Mouse (Mus musculus): ENCODE results near the gene Itga9. TPM values are rescaled to one million over a fixed set of nuclear protein-coding genes. Genes with fewer than 3 reads are reported as not detected.

Gene Itga9
- polyA plus RNA-seq, 1 experiment from 2014 or later, result 12.6 TPM

GRCm38 (mm10) chr9:118887734-118888133 is 281.2 kb downstream of the Itga9 start:
- Histone ChIP-seq H3K4me3 (replicated peaks) (no peak overlapping the region), H3K4me2 (no peak overlapping the region), H3K27me3 (no peaks in the 10 kb centered on the region), H3K9ac (replicated peaks) (no peak overlapping the region), H3K36me3 (peaks cover 10% of the 10 kb centered on the region; the same call in 1 of the 2 replicates), H3K4me1 (replicated peaks) (peaks cover 31% of the 10 kb centered on the region), H3K27ac (no peak overlapping the region), H3K9me3 (no peaks in the 10 kb centered on the region)
- WGBS, result 93% methylated on average over 8 of the region's 8 CpGs
- ATAC-seq (ENCODE audit: insufficient number of reproducible peaks, insufficient read depth, low FRiP score, low TSS enrichment, low read depth), result no peak

- H3K9ac ChIP-seq (replicated peaks), result no peak overlapping the region
- WGBS, result 81% methylated on average over 4 of the region's 4 CpGs
These were observed 283.7 kb downstream of the Itga9 start for GRCm38 (mm10) chr9:118890149-118890548.

GRCm38 (mm10) chr9:118890645-118891044 is 284.2 kb downstream of the Itga9 start:
- H3K27ac ChIP-seq, result peak overlapping the region; percentile 82; the same call in 1 of the 2 replicates
- 19% methylated on average over 2 of the region's 2 CpGs for WGBS
- no peaks in the 10 kb centered on the region for H3K27me3 ChIP-seq
- H3K36me3 ChIP-seq, result peaks cover 10% of the 10 kb centered on the region; the same call in 1 of the 2 replicates
- peaks cover 31% of the 10 kb centered on the region for H3K4me1 ChIP-seq (replicated peaks)
- H3K4me2 ChIP-seq, result no peak overlapping the region
- H3K4me3 ChIP-seq (replicated peaks), result no peak overlapping the region
- no peaks in the 10 kb centered on the region for H3K9me3 ChIP-seq
- H3K9ac ChIP-seq (replicated peaks), result no peak overlapping the region
- no peak for ATAC-seq (ENCODE audit: insufficient number of reproducible peaks, insufficient read depth, low FRiP score, low TSS enrichment, low read depth)

More at GRCm38 (mm10) chr9:118890149-118890548, 283.7 kb downstream of the Itga9 start:
- H3K4me3 ChIP-seq (replicated peaks), result no peak overlapping the region
- H3K36me3 ChIP-seq, result peaks cover 12% of the 10 kb centered on the region; the same call in 1 of the 2 replicates
- no peaks in the 10 kb centered on the region for H3K27me3 ChIP-seq
- H3K4me1 ChIP-seq (replicated peaks), result peaks cover 31% of the 10 kb centered on the region
- H3K4me2 ChIP-seq, result no peak overlapping the region
- H3K27ac ChIP-seq, result peak overlapping the region; percentile 68
- ATAC-seq (ENCODE audit: insufficient number of reproducible peaks, insufficient read depth, low FRiP score, low TSS enrichment, low read depth), result no peak
- H3K9me3 ChIP-seq, result no peaks in the 10 kb centered on the region

GRCm38 (mm10) chr9:118891068-118891467 is 284.6 kb downstream of the Itga9 start:
- peaks cover 10% of the 10 kb centered on the region; the same call in 1 of the 2 replicates for H3K36me3 ChIP-seq
- H3K4me1 ChIP-seq (replicated peaks), result peaks cover 31% of the 10 kb centered on the region
- H3K4me3 ChIP-seq (replicated peaks), result no peak overlapping the region
- H3K27ac ChIP-seq, result peak overlapping the region; percentile 82
- H3K9ac ChIP-seq (replicated peaks), result no peak overlapping the region
- 73% methylated on average over 6 of the region's 6 CpGs for WGBS
- no peak overlapping the region for H3K4me2 ChIP-seq
- H3K27me3 ChIP-seq, result no peaks in the 10 kb centered on the region
- no peak for ATAC-seq (ENCODE audit: insufficient number of reproducible peaks, insufficient read depth, low FRiP score, low TSS enrichment, low read depth)
- H3K9me3 ChIP-seq, result no peaks in the 10 kb centered on the region

GRCm38 (mm10) chr9:118891593-118891992 is 285.1 kb downstream of the Itga9 start:
- H3K36me3 ChIP-seq, result peaks cover 10% of the 10 kb centered on the region; the same call in 1 of the 2 replicates
- no peak for ATAC-seq (ENCODE audit: insufficient number of reproducible peaks, insufficient read depth, low FRiP score, low TSS enrichment, low read depth)
- H3K27me3 ChIP-seq, result no peaks in the 10 kb centered on the region
- H3K4me2 ChIP-seq, result peak overlapping the region; percentile 27; the same call in 1 of the 2 replicates
- no peak overlapping the region for H3K4me3 ChIP-seq (replicated peaks)
- peaks cover 31% of the 10 kb centered on the region for H3K4me1 ChIP-seq (replicated peaks)
- H3K27ac ChIP-seq, result peak overlapping the region; percentile 82
- 26% methylated on average over 9 of the region's 9 CpGs for WGBS
- H3K9ac ChIP-seq (replicated peaks), result 0 out of 2 replicates have a peak overlapping the region, but pooled peaks have one; percentile 23
- H3K9me3 ChIP-seq, result no peaks in the 10 kb centered on the region

- Histone ChIP-seq H3K9ac (replicated peaks) (no peak overlapping the region), H3K27ac (no peak overlapping the region), H3K27me3 (no peaks in the 10 kb centered on the region), H3K9me3 (no peaks in the 10 kb centered on the region), H3K36me3 (peaks cover 19% of the 10 kb centered on the region), H3K4me3 (replicated peaks) (no peak overlapping the region), H3K4me2 (no peak overlapping the region), H3K4me1 (replicated peaks) (peaks cover 23% of the 10 kb centered on the region)
- WGBS, result 77% methylated on average over 2 of the region's 2 CpGs
- no peak for ATAC-seq (ENCODE audit: insufficient number of reproducible peaks, insufficient read depth, low FRiP score, low TSS enrichment, low read depth)
These were observed 288.6 kb downstream of the Itga9 start for GRCm38 (mm10) chr9:118895101-118895500.

- Histone ChIP-seq H3K27ac (no peak overlapping the region), H3K36me3 (peaks cover 16% of the 10 kb centered on the region), H3K4me1 (replicated peaks) (peaks cover 6% of the 10 kb centered on the region), H3K4me3 (replicated peaks) (no peak overlapping the region), H3K9ac (replicated peaks) (no peak overlapping the region), H3K27me3 (no peaks in the 10 kb centered on the region), H3K4me2 (no peak overlapping the region), H3K9me3 (no peaks in the 10 kb centered on the region)
- ATAC-seq (ENCODE audit: insufficient number of reproducible peaks, insufficient read depth, low FRiP score, low TSS enrichment, low read depth), result no peak
- WGBS, result 75% methylated on average over 2 of the region's 2 CpGs
These were observed 294.2 kb downstream of the Itga9 start for GRCm38 (mm10) chr9:118900677-118901076.

GRCm38 (mm10) chr9:118901917-118902316 is 295.4 kb downstream of the Itga9 start:
- Histone ChIP-seq H3K4me2 (no peak overlapping the region), H3K4me3 (replicated peaks) (no peak overlapping the region), H3K36me3 (peaks cover 15% of the 10 kb centered on the region), H3K4me1 (replicated peaks) (peaks cover 6% of the 10 kb centered on the region), H3K27ac (no peak overlapping the region), H3K9me3 (no peaks in the 10 kb centered on the region), H3K9ac (replicated peaks) (no peak overlapping the region), H3K27me3 (no peaks in the 10 kb centered on the region)
- 32% methylated on average over 6 of the region's 6 CpGs for WGBS
- ATAC-seq (ENCODE audit: insufficient number of reproducible peaks, insufficient read depth, low FRiP score, low TSS enrichment, low read depth), result no peak

GRCm38 (mm10) chr9:118907934-118908620 is 301.6 kb downstream of the Itga9 start:
- Histone ChIP-seq H3K4me1 (replicated peaks) (peaks cover 5% of the 10 kb centered on the region; the same call in 1 of the 2 replicates), H3K27ac (no peak overlapping the region), H3K4me2 (no peak overlapping the region), H3K27me3 (no peaks in the 10 kb centered on the region), H3K4me3 (replicated peaks) (no peak overlapping the region), H3K36me3 (no peaks in the 10 kb centered on the region), H3K9me3 (peaks cover 4% of the 10 kb centered on the region; the same call in 1 of the 2 replicates), H3K9ac (replicated peaks) (no peak overlapping the region)
- 51% methylated on average over 18 of the region's 18 CpGs for WGBS
- peak; percentile 58; the same call in 1 of the 2 replicates for ATAC-seq (ENCODE audit: insufficient number of reproducible peaks, insufficient read depth, low FRiP score, low TSS enrichment, low read depth)

GRCm38 (mm10) chr9:118913048-118913447 is 306.6 kb downstream of the Itga9 start:
- 94% methylated on average over 9 of the region's 9 CpGs for WGBS
- Histone ChIP-seq H3K27ac (no peak overlapping the region), H3K36me3 (no peaks in the 10 kb centered on the region), H3K4me1 (replicated peaks) (peaks cover 10% of the 10 kb centered on the region), H3K9ac (replicated peaks) (no peak overlapping the region), H3K4me3 (replicated peaks) (no peak overlapping the region), H3K4me2 (no peak overlapping the region), H3K9me3 (peaks cover 8% of the 10 kb centered on the region; the same call in 1 of the 2 replicates), H3K27me3 (no peaks in the 10 kb centered on the region)
- no peak for ATAC-seq (ENCODE audit: insufficient number of reproducible peaks, insufficient read depth, low FRiP score, low TSS enrichment, low read depth)

- H3K36me3 ChIP-seq, result no peaks in the 10 kb centered on the region
- peaks cover 8% of the 10 kb centered on the region; the same call in 1 of the 2 replicates for H3K9me3 ChIP-seq
- no peaks in the 10 kb centered on the region for H3K27me3 ChIP-seq
- ATAC-seq (ENCODE audit: insufficient number of reproducible peaks, insufficient read depth, low FRiP score, low TSS enrichment, low read depth), result no peak
- no peak overlapping the region for H3K9ac ChIP-seq (replicated peaks)
- no peak overlapping the region for H3K4me2 ChIP-seq
- 85% methylated on average over 3 of the region's 3 CpGs for WGBS
- H3K4me3 ChIP-seq (replicated peaks), result no peak overlapping the region
- H3K27ac ChIP-seq, result no peak overlapping the region
- H3K4me1 ChIP-seq (replicated peaks), result peaks cover 10% of the 10 kb centered on the region
These were observed 307.1 kb downstream of the Itga9 start for GRCm38 (mm10) chr9:118913613-118914012.

Measured in limb, embryonic 12.5 days (tissue).